Mouse (Mus musculus) C2C12 (cell line): Measurements from ENCODE around the gene Zfp385c.

Experiments
- CTCF ChIP-seq: IDR thresholded peaks from one replicate; pipeline ENCODE4 v1.5.1; 2011; ENCODE audit not compliant: control insufficient read depth, insufficient read depth, insufficient read length
- MAX ChIP-seq: IDR thresholded peaks from one replicate; pipeline ENCODE4 v1.6.1; 2011; ENCODE audit warnings: mild to moderate bottlenecking, control low read depth
- MYOD1 ChIP-seq: IDR thresholded peaks from one replicate; pipeline ENCODE4 v1.6.1; 2011; ENCODE audit warnings: low read depth; ENCODE audit not compliant: control insufficient read depth, insufficient read length
- MYOG ChIP-seq: IDR thresholded peaks from one replicate; pipeline ENCODE4 v1.6.1; 2011; ENCODE audit not compliant: control insufficient read depth, insufficient read length; ENCODE audit errors: extremely low read depth

DNA sequence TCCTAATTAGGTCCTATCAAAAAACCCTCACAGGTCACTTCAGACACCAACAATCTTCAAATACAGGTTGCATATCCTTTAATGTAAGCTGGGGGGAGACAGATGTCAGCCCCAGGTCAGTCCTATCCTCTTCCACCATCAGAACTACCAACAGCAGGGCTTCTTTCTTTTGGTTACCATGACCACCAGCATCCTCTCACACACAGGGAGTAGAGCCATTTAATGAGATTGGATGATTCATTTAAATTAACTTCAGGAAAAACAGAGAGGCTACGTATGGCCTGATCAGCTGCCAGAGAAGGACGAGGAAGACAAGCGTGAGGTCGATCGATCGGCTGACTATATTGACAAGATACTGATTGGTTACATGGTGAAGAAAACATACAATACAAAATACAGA lies 22.7 kb upstream of the Zfp385c start:
- TF ChIP-seq MAX (no peak), CTCF (no peak), MYOD1 (no peak), MYOG (no peak)
